Mouse (Mus musculus): ENCODE results near the gene Pglyrp1. TPM values are rescaled to one million over a fixed set of nuclear protein-coding genes. Genes with fewer than 3 reads are reported as not detected.
"Not testable (repeated sequence)": the region's sequence is repeated elsewhere in the genome, so short reads cannot be mapped to it uniquely, and the experiment has no call there.

Pglyrp1 gene
- 10 to 100 TPM; 23.2 to 26.3 TPM for total RNA-seq (2021)

- not testable (repeated sequence) for DNase-seq (ENCODE audit: low spot score in 2 of 2)
- intact Hi-C loops (cut with DNase I), result loop anchor here (5.0 to 10.0 kb wide), 3 partner anchors 34 to 1799 kb away; partner anchors contain the start of genes Mill2 and Psg16
Observed at GRCm38 (mm10) chr7:18871031-18871430, at the start of gene Pglyrp1. TSS of gene Pglyrp1 (plus strand) at chr7:18871331.

- DNase-seq (ENCODE audit: low spot score in 2 of 2), result no peak
- intact Hi-C loops (cut with DNase I), result no loop called here
Observed at GRCm38 (mm10) chr7:18821507-18821906, 49.6 kb upstream of the Pglyrp1 start, which contains the start of gene Psg17. TSS of gene Psg17 (minus strand) at chr7:18821607.

DNA sequence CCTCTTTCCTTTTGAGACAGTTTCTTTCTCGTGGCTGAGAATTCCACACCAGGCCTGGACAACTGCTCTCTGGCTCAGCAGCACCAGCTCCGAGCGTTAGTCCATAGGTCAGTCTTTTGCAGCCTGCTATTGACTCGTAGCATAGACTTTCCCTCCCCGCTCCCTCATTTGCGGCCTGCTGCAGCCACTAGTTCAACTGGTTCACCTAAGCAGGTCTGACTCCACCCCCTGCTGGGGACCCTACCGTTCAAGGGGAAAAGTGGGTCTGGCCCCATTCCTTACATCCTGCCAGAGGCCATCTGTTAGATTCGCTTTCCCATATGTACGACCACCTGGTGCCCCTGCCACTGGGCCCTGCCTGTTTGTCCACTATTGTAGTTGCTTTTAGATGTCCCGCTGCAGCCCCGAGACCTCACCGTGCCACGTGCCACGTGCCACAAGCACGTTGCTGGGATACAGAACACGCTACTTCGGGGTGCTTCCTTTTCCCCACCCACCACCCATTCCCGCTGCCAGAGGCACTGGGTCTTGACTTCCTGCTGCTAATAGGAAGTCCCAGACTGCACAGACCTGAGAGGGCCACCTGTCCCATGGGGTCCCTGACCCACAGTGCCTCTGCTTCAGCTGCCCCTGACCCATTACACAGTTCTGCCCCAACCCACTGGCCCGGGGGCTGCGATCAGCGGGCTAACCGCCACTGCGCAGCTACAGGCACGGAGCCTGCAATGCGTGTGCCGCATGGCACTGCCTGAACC, 43.2 kb upstream of the Pglyrp1 start:
- intact Hi-C loops (cut with DNase I), result no loop called here
- DNase-seq (ENCODE audit: low spot score in 2 of 2), result no peak

DNA sequence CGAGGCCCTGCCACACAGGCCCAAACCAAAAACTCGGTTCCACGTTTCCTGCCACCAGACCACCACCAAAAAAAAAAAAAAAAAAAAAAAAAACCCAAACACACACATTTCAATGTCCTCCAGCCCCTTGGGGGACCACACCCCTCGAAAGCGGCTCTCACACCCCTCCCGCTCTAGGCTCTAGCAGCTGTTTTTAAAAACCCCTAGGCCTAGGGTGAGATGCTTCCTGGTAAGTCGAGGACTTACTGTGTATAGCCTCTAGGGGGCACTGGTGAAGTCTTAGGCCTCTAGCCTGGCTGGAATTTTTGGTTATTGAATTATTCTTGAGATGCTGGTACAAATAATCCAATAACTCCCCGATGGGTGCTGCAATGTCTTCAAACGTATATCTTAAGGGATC, 42.5 kb upstream of the Pglyrp1 start:
- intact Hi-C loops (cut with DNase I), result no loop called here
- no peak for DNase-seq (ENCODE audit: low spot score in 2 of 2)

GRCm38 (mm10) chr7:18829545-18829944, 41.6 kb upstream of the Pglyrp1 start:
- intact Hi-C loops (cut with DNase I), result no loop called here
- DNase-seq (ENCODE audit: low spot score in 2 of 2), result no peak

GRCm38 (mm10) chr7:18832298-18832697, 38.8 kb upstream of the Pglyrp1 start:
- no peak for DNase-seq (ENCODE audit: low spot score in 2 of 2)
- intact Hi-C loops (cut with DNase I), result no loop called here

DNA sequence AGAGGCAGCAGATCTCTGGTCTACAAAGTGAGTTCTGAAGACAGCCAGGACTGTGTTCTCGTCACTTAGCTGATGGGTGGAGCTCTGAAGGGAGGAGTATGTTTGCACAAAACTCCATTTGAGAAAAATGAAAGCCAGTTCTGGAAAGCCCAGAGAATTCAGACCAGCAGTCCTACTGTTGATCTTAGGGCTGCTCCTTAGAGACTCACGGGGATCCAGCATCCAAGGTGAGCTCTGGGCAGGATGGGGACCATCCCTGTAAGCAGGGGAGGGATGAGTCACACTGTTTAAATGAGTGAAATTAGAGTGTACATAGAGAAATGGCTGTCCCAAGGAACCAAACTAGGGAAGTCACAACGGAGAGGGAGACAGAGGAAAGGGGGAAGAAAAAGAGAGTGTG, 31.3 kb upstream of the Pglyrp1 start, which contains the start of gene Mill2:
Mill2 (plus strand) TSS at position 102 of the 400 bp plus-strand sequence.
- peak in 1 of 2 experiments; percentile 10 for DNase-seq (ENCODE audit: low spot score in 2 of 2)
- intact Hi-C loops (cut with DNase I), result loop anchor here (5.0 kb wide), 1 partner anchor 32 kb away; the partner anchor contains the start of gene Pglyrp1

GRCm38 (mm10) chr7:18840386-18841173, 30.6 kb upstream of the Pglyrp1 start:
- intact Hi-C loops (cut with DNase I), result no loop called here
- DNase-seq (ENCODE audit: low spot score in 2 of 2), result peak; percentile 3 to 25

- intact Hi-C loops (cut with DNase I), result no loop called here
- DNase-seq (ENCODE audit: low spot score in 2 of 2), result no peak
Observed at GRCm38 (mm10) chr7:18841174-18841567, 30.0 kb upstream of the Pglyrp1 start.

- no peak for DNase-seq (ENCODE audit: low spot score in 2 of 2)
- intact Hi-C loops (cut with DNase I), result no loop called here
Observed at GRCm38 (mm10) chr7:18844811-18845210, 26.3 kb upstream of the Pglyrp1 start.

- intact Hi-C loops (cut with DNase I), result no loop called here
- no peak for DNase-seq (ENCODE audit: low spot score in 2 of 2)
Observed at GRCm38 (mm10) chr7:18848395-18848794, 22.7 kb upstream of the Pglyrp1 start.

GRCm38 (mm10) chr7:18858310-18858916, 12.7 kb upstream of the Pglyrp1 start:
- intact Hi-C loops (cut with DNase I), result no loop called here
- peak in 1 of 2 experiments; percentile 12 for DNase-seq (ENCODE audit: low spot score in 2 of 2)

- DNase-seq (ENCODE audit: low spot score in 2 of 2), result no peak
- intact Hi-C loops (cut with DNase I), result no loop called here
Observed at GRCm38 (mm10) chr7:18862801-18863200, 8.3 kb upstream of the Pglyrp1 start.

- no peak for DNase-seq (ENCODE audit: low spot score in 2 of 2)
- intact Hi-C loops (cut with DNase I), result no loop called here
Observed at GRCm38 (mm10) chr7:18868491-18868890, 2.6 kb upstream of the Pglyrp1 start.

DNA sequence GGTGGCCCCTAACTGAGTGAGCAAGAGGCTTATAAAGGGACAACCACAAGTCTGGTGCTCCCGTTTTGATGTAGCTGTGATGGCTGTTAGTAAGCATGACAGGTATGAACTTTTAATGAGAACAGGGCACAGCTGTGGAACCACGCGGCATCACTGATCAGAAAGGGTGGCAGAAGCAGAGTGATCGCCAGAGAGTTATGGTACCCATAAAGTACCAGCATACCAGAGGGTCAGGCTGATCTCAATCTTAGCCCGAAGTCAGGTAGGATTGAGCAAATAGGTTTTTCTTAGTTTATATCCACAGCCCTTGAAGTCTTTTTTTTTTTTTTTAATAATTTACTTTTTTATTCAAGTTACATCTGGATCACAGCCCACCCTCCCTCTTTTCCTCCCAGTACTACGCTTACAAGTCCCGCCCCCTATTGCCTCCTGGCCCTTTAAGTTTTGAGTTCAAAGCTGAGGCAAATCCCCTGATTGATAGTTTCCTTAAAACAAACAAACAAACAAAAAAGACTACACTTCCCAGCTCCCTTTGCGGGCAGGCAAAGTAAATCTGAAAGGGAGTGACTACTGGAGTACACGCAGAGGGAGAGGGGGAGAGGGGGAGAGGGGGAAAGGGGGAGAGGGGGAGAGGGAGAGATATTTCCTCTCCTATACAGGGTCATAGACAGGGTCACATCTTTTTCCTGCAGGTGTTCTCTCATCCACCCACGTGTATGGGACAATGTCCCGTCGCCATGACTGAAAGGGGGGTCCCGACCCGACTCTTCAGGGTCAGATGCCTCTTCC, 1.1 kb downstream of the Pglyrp1 start:
- intact Hi-C loops (cut with DNase I), result loop anchor here (5.0 to 10.0 kb wide), 3 partner anchors 35 to 1800 kb away; partner anchors contain the start of genes Mill2 and Psg16

DNA sequence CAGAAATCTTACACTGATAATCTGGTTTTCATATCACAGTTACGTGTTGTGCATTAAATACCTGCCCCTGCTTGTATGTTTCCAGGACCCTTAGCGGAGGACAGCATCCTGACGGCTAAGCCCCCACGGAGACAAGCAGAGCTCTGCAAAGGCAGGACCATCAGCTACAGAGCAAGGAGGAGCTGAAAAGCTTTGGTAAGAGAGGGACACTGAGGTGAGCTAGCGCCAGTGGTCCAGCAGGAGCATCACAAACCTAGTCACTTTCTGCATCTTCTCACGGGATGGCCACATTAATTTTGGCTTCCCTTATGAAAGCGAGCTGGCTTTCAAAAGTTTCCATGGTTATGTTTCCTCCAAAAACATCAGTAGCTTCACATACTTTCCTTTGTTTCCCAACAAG, 1.7 kb downstream of the Pglyrp1 start:
- DNase-seq (ENCODE audit: low spot score in 2 of 2), result no peak
- intact Hi-C loops (cut with DNase I), result loop anchor here (1.0 to 10.0 kb wide), 4 partner anchors 36 to 1801 kb away; partner anchors contain the start of genes Mill2 and Psg16

More for the DNA sequence above, 1.1 kb downstream of the Pglyrp1 start:
- DNase-seq (ENCODE audit: low spot score in 2 of 2), result no peak

DNA sequence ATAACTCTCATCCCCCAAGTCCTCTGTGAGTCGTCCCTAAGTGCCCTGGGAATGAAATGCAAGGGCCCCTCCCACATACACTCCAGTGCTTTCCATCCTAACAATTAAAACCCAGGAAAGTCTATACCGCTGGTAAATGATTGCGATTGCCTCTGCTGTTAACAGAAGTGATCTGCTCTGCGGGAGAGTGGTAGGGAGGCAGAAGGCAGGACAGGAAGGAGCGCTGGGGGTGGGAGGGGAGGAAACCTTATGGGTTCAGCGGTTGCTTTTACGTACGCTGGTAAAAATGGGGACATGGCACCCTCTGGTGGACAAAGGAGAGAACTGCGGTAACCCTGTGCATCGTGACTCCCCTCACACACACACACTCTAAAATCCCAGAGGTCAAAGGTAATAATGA, 2.1 kb downstream of the Pglyrp1 start:
- intact Hi-C loops (cut with DNase I), result loop anchor here (1.0 to 10.0 kb wide), 4 partner anchors 36 to 1801 kb away; partner anchors contain the start of genes Mill2 and Psg16
- DNase-seq (ENCODE audit: low spot score in 2 of 2), result peak; percentile 62 to 70

DNA sequence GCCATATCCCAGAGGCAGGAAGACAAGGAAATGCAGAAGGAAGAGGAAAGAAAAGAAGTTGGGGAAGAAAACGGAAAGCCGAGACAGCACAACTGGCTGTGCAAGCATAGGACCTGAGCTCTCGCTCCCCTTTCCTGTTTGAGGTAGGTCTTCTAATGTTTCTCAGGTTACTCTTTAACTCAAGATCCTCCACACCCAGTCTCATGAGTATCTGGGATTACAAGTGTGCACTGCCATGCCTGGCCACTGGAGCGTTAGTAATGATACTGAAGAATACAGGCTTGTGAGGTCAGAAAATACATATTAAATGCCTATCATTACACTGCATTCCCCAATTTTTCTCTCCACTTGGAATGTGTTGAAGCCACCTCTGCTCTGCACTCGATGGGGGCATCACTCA, 4.2 kb downstream of the Pglyrp1 start:
- intact Hi-C loops (cut with DNase I), result loop anchor here (10.0 kb wide), 1 partner anchor 661 kb away; no protein-coding TSS in a partner anchor
- DNase-seq (ENCODE audit: low spot score in 2 of 2), result no peak

DNA sequence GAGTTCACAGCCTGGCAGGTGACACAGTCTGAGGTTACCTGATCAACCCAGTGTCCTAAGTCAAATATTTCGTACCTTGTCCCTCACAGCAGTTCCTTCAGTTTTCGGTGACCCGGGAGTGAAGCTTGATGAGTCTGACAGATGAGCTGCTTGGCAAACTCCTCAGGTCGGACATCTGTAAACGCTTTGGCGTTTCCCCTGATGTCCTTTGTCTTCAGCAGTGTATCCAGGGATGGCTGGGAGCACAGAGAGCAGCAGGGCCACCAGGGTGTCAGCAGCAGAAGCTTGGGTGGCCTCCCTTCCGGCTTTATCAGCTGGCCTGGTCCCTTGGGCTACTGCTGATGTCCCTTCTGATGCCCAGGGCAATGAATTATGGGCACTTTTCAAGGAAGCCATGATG, 7.6 kb downstream of the Pglyrp1 start:
- intact Hi-C loops (cut with DNase I), result loop anchor here (10.0 kb wide), 1 partner anchor 664 kb away; no protein-coding TSS in a partner anchor
- DNase-seq (ENCODE audit: low spot score in 2 of 2), result no peak

Data from left cerebral cortex, postnatal 25 days (tissue).